Mouse (Mus musculus): ENCODE results near the gene Vps18. TPM values are rescaled to one million over a fixed set of nuclear protein-coding genes. Genes with fewer than 3 reads are reported as not detected.

Vps18 gene
- polyA plus RNA-seq (2015; fragmentation: Nextera tagmentation; extraction: Ambion mirVana), result 18.8 and 19.5 TPM in 2 replicates

DNA sequence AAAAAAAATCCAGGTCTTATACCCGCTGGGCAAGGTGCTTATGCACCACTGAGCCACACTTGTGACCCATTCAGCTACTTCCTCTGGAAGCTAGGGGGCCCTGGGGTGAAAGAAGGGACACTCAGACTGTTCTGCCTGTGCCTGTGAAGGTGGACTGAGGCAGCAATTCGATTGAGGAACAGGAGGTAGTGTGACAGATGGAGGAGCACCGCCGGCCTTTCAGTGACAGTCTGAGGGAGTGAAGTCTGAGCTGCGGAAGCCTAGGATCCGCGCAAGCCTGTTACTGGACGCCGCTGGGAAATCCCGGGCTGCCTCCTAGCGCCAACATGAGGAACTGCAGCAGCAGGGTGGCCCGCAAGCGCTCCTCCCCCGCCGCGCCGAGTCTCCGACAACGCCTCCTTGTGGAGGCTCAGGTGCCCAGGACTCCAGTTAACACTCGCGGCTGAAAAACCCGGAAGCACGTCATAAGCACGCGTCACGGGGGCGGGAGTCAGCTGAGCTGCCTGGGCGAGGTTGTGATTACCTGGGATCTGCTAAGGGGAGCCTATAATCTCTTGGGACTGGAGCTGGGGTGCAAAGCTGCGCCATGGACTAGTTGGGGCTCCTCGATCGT, at the start of gene Vps18:
TSS of gene Vps18 (plus strand) at position 471 of the 613 bp plus-strand sequence.
- H3K9ac ChIP-seq (ENCODE audit: low read length), result peak within 1 kb of the TSS; percentile 84
- ATAC-seq (ENCODE audit: low read depth), result peak; percentile 97
- no peaks in the 10 kb centered on the region for H3K27me3 ChIP-seq (ENCODE audit: control insufficient read depth, insufficient read depth, low read depth, low read length)
- H3K4me1 ChIP-seq (replicated peaks; ENCODE audit: control insufficient read depth, insufficient read depth, low read length), result peaks cover 12% of the 10 kb centered on the region
- H3K4me3 ChIP-seq (ENCODE audit: low read length), result peak within 1 kb of the TSS; percentile 65
- H3K36me3 ChIP-seq (ENCODE audit: control insufficient read depth, insufficient read depth, low read length), result peaks cover 7% of the 10 kb centered on the region
- under 1% methylated on average over 31 of the region's 31 CpGs for WGBS
- peak within 1 kb of the TSS; percentile 88 for H3K4me2 ChIP-seq (ENCODE audit: low read depth, low read length)
- no peaks in the 10 kb centered on the region for H3K9me3 ChIP-seq (ENCODE audit: control insufficient read depth, low read length)
- H3K27ac ChIP-seq (ENCODE audit: low read length), result peak within 1 kb of the TSS; percentile 14; the same call in 1 of the 2 replicates

GRCm38 (mm10) chr2:119240075-119240818, 48.3 kb upstream of the Vps18 start:
- WGBS, result 60% methylated on average over 4 of the region's 4 CpGs
- Histone ChIP-seq H3K4me2 (ENCODE audit: low read depth, low read length) (no peak overlapping the region), H3K9me3 (ENCODE audit: control insufficient read depth, low read length) (no peaks in the 10 kb centered on the region), H3K9ac (ENCODE audit: low read length) (no peak overlapping the region), H3K27me3 (ENCODE audit: control insufficient read depth, insufficient read depth, low read depth, low read length) (peaks cover 35% of the 10 kb centered on the region), H3K4me3 (ENCODE audit: low read length) (no peak overlapping the region), H3K27ac (ENCODE audit: low read length) (no peak overlapping the region), H3K36me3 (ENCODE audit: control insufficient read depth, insufficient read depth, low read length) (no peaks in the 10 kb centered on the region), H3K4me1 (replicated peaks; ENCODE audit: control insufficient read depth, insufficient read depth, low read length) (peaks cover 6% of the 10 kb centered on the region; the same call in 1 of the 2 replicates)
- ATAC-seq (ENCODE audit: low read depth), result no peak

DNA sequence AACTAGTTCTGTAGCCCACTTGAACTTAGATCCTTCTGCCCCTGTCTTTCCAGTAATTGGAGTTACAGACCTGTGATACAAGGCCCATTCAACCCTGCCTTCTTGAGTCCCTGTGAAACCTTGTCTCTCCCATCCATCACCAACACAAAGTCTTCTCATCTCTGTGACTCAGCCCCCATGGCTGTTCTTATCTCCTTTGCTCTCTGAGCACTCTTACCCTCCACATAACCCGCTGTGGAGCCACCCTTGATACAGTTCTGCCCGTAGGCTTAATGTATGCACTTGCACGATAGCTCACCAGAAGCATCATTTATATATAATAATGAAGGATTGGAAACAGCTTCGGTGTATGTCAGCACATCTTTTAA, 47.7 kb upstream of the Vps18 start:
- WGBS, result 72% methylated on average over 4 of the region's 4 CpGs
- Histone ChIP-seq H3K27me3 (ENCODE audit: control insufficient read depth, insufficient read depth, low read depth, low read length) (peaks cover 30% of the 10 kb centered on the region), H3K36me3 (ENCODE audit: control insufficient read depth, insufficient read depth, low read length) (no peaks in the 10 kb centered on the region)

GRCm38 (mm10) chr2:119242548-119242947, 46.0 kb upstream of the Vps18 start:
- WGBS, result 60% methylated on average over 9 of the region's 9 CpGs
- Histone ChIP-seq H3K9ac (ENCODE audit: low read length) (no peak overlapping the region), H3K27me3 (ENCODE audit: control insufficient read depth, insufficient read depth, low read depth, low read length) (peaks cover 14% of the 10 kb centered on the region), H3K4me1 (replicated peaks; ENCODE audit: control insufficient read depth, insufficient read depth, low read length) (0 out of 2 replicates have a peak, but pooled peaks cover 2% of the 10 kb centered on the region), H3K36me3 (ENCODE audit: control insufficient read depth, insufficient read depth, low read length) (no peaks in the 10 kb centered on the region), H3K27ac (ENCODE audit: low read length) (no peak overlapping the region), H3K4me3 (ENCODE audit: low read length) (no peak overlapping the region), H3K9me3 (ENCODE audit: control insufficient read depth, low read length) (no peaks in the 10 kb centered on the region), H3K4me2 (ENCODE audit: low read depth, low read length) (no peak overlapping the region)
- ATAC-seq (ENCODE audit: low read depth), result no peak

More for the DNA sequence above, 47.7 kb upstream of the Vps18 start:
- Histone ChIP-seq H3K4me1 (replicated peaks; ENCODE audit: control insufficient read depth, insufficient read depth, low read length) (peaks cover 6% of the 10 kb centered on the region; the same call in 1 of the 2 replicates), H3K4me2 (ENCODE audit: low read depth, low read length) (no peak overlapping the region), H3K27ac (ENCODE audit: low read length) (no peak overlapping the region), H3K9me3 (ENCODE audit: control insufficient read depth, low read length) (no peaks in the 10 kb centered on the region), H3K9ac (ENCODE audit: low read length) (no peak overlapping the region), H3K4me3 (ENCODE audit: low read length) (no peak overlapping the region)
- ATAC-seq (ENCODE audit: low read depth), result no peak

- Histone ChIP-seq H3K9ac (ENCODE audit: low read length) (no peak overlapping the region), H3K4me3 (ENCODE audit: low read length) (no peak overlapping the region), H3K27ac (ENCODE audit: low read length) (no peak overlapping the region), H3K4me2 (ENCODE audit: low read depth, low read length) (no peak overlapping the region), H3K9me3 (ENCODE audit: control insufficient read depth, low read length) (no peaks in the 10 kb centered on the region), H3K36me3 (ENCODE audit: control insufficient read depth, insufficient read depth, low read length) (no peaks in the 10 kb centered on the region), H3K27me3 (ENCODE audit: control insufficient read depth, insufficient read depth, low read depth, low read length) (no peaks in the 10 kb centered on the region; the same call in 1 of the 2 replicates), H3K4me1 (replicated peaks; ENCODE audit: control insufficient read depth, insufficient read depth, low read length) (no peaks in the 10 kb centered on the region)
- no peak for ATAC-seq (ENCODE audit: low read depth)
- 67% methylated on average over 7 of the region's 7 CpGs for WGBS
These were observed 43.3 kb upstream of the Vps18 start for GRCm38 (mm10) chr2:119245246-119245645.

DNA sequence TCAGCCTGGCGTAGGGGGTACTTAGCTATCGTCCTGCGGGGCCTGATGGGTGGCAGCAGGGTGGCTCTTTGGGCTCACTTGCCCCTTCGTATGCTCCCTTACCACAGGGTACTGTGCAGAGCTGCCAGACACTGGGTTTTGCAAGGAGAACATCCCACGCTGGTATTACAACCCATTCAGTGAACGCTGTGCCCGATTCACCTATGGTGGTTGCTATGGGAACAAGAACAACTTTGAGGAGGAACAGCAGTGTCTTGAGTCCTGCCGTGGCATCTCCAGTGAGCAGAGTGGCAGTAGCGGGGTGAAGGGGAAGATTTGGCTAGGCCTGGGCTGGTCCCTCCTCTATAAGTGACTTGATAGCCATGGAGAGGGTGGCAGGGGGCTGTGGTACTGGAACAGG, 40.6 kb upstream of the Vps18 start:
- WGBS, result 78% methylated on average over 9 of the region's 9 CpGs
- Histone ChIP-seq H3K9me3 (ENCODE audit: control insufficient read depth, low read length) (no peaks in the 10 kb centered on the region), H3K27ac (ENCODE audit: low read length) (no peak overlapping the region), H3K4me2 (ENCODE audit: low read depth, low read length) (no peak overlapping the region), H3K27me3 (ENCODE audit: control insufficient read depth, insufficient read depth, low read depth, low read length) (no peaks in the 10 kb centered on the region), H3K4me3 (ENCODE audit: low read length) (no peak overlapping the region), H3K9ac (ENCODE audit: low read length) (no peak overlapping the region), H3K4me1 (replicated peaks; ENCODE audit: control insufficient read depth, insufficient read depth, low read length) (0 out of 2 replicates have a peak, but pooled peaks cover 3% of the 10 kb centered on the region), H3K36me3 (ENCODE audit: control insufficient read depth, insufficient read depth, low read length) (no peaks in the 10 kb centered on the region)
- no peak for ATAC-seq (ENCODE audit: low read depth)

DNA sequence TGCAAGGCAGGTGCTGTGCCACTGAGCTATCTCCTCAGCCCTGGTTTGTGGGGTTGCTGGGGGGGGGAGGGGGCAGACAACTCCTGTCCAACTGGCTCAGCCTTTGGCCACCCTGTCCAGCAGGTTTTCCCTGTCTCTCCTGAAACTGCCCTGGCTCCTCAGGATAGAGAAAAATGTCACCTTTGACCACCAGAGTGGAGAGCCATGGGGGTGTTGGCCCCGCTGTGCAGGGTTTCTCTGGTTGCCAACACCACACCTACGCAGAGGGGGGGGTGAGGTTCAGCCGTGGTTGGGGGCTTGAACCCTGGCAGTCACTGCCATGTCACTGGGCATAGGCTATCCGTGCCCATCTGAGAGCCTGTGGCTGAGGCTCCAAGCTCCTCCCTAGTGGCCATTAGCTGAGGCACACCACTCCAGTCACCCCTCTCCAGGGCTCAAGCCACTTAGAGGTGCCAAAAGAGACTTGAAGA, 38.9 kb upstream of the Vps18 start:
- no peak overlapping the region for H3K27ac ChIP-seq (ENCODE audit: low read length)
- no peak overlapping the region for H3K4me3 ChIP-seq (ENCODE audit: low read length)
- no peaks in the 10 kb centered on the region for H3K36me3 ChIP-seq (ENCODE audit: control insufficient read depth, insufficient read depth, low read length)
- 42% methylated on average over 4 of the region's 4 CpGs for WGBS
- no peaks in the 10 kb centered on the region for H3K9me3 ChIP-seq (ENCODE audit: control insufficient read depth, low read length)
- no peak overlapping the region for H3K4me2 ChIP-seq (ENCODE audit: low read depth, low read length)
- H3K4me1 ChIP-seq (replicated peaks; ENCODE audit: control insufficient read depth, insufficient read depth, low read length), result 0 out of 2 replicates have a peak, but pooled peaks cover 3% of the 10 kb centered on the region
- H3K27me3 ChIP-seq (ENCODE audit: control insufficient read depth, insufficient read depth, low read depth, low read length), result peaks cover 2% of the 10 kb centered on the region; the same call in 1 of the 2 replicates
- no peak overlapping the region for H3K9ac ChIP-seq (ENCODE audit: low read length)
- ATAC-seq (ENCODE audit: low read depth), result peak; percentile 49

GRCm38 (mm10) chr2:119250377-119250776, 38.2 kb upstream of the Vps18 start:
- Histone ChIP-seq H3K4me1 (replicated peaks; ENCODE audit: control insufficient read depth, insufficient read depth, low read length) (0 out of 2 replicates have a peak, but pooled peaks cover 3% of the 10 kb centered on the region), H3K4me3 (ENCODE audit: low read length) (no peak overlapping the region), H3K9ac (ENCODE audit: low read length) (no peak overlapping the region), H3K4me2 (ENCODE audit: low read depth, low read length) (no peak overlapping the region), H3K27ac (ENCODE audit: low read length) (no peak overlapping the region), H3K36me3 (ENCODE audit: control insufficient read depth, insufficient read depth, low read length) (no peaks in the 10 kb centered on the region), H3K9me3 (ENCODE audit: control insufficient read depth, low read length) (no peaks in the 10 kb centered on the region), H3K27me3 (ENCODE audit: control insufficient read depth, insufficient read depth, low read depth, low read length) (peaks cover 9% of the 10 kb centered on the region)
- WGBS, result 54% methylated on average over 5 of the region's 5 CpGs
- no peak for ATAC-seq (ENCODE audit: low read depth)

DNA sequence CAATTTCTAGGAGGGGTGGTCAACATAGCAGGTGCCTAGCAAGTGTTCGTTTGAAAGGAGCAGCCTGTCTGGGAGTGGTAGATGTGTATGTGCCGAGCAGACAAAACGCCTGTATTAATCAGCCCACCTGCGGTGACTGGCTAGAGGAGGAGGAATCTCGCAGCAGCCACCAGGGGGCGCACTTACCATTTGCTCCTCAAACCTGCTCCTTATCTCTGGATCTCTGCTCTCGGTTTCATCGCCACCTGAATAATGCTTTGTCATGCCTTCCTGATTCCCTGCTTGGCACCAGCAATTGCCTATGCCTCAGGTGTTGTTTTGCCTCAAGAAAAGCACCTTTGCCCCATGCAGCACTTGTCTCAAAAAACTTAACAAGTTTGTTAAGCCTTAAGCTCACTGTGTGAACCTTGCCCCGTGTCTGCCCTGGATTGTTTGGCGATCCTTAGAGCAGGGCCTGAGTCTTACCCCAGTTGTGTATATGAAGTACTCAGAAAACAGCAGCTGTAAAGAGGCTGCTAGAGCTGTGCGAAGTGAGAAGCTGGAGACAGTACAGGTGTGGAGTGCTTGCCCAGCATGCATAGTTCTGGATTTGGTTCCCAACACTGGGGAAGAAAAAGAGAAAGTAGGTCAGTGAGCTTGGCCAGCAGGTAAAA, 37.6 kb upstream of the Vps18 start:
- no peaks in the 10 kb centered on the region for H3K9me3 ChIP-seq (ENCODE audit: control insufficient read depth, low read length)
- H3K27me3 ChIP-seq (ENCODE audit: control insufficient read depth, insufficient read depth, low read depth, low read length), result peaks cover 11% of the 10 kb centered on the region
- no peaks in the 10 kb centered on the region for H3K36me3 ChIP-seq (ENCODE audit: control insufficient read depth, insufficient read depth, low read length)
- peak; percentile 78 for ATAC-seq (ENCODE audit: low read depth)
- 0 out of 2 replicates have a peak, but pooled peaks cover 3% of the 10 kb centered on the region for H3K4me1 ChIP-seq (replicated peaks; ENCODE audit: control insufficient read depth, insufficient read depth, low read length)
- H3K4me3 ChIP-seq (ENCODE audit: low read length), result 0 out of 2 replicates have a peak overlapping the region, but pooled peaks have one; percentile 15
- WGBS, result 7% methylated on average over 11 of the region's 11 CpGs
- peak overlapping the region; percentile 38 for H3K4me2 ChIP-seq (ENCODE audit: low read depth, low read length)
- peak overlapping the region; percentile 26; the same call in 1 of the 2 replicates for H3K9ac ChIP-seq (ENCODE audit: low read length)
- H3K27ac ChIP-seq (ENCODE audit: low read length), result no peak overlapping the region

Data from lung, embryonic 16.5 days (tissue).